Mouse (Mus musculus) spleen, adult 18-20 months (tissue): Measurements from ENCODE around the gene Olfr1173.

ENCODE experiments used
- DNase-seq, 2 experiments: peaks; one replicate each; pipeline ENCODE4 v3.0.0; 2022; ENCODE audit warnings: mixed read lengths in 2 of 2

Olfr1173 gene

GRCm38 (mm10) chr2:88279775-88280174, at the start of gene Olfr1173:
Olfr1173 (minus strand) TSS chr2:88279875.
- no peak for DNase-seq

DNA sequence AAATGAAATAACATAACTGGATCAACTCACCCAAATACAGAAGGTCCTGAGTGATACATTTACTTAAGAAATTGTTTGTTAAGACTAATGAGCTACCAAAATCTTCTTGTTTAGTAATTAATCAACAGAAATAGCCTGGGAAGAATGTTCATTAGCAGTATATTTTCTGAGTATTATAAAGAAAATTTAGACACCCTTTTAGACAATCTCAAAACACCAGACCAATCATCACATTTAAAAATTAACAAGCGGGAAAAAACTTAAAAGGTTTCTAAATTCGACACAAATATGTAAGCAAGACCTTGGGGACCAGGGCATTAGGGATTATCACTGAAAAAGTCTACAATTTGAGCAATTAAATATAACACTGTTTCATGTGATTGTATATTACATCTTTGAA, 47.4 kb upstream of the Olfr1173 start, which contains the start of gene Olfr1175-ps:
Gene Olfr1175-ps (minus strand): TSS at position 101 of the 400 bp plus-strand sequence.
- no peak for DNase-seq

DNA sequence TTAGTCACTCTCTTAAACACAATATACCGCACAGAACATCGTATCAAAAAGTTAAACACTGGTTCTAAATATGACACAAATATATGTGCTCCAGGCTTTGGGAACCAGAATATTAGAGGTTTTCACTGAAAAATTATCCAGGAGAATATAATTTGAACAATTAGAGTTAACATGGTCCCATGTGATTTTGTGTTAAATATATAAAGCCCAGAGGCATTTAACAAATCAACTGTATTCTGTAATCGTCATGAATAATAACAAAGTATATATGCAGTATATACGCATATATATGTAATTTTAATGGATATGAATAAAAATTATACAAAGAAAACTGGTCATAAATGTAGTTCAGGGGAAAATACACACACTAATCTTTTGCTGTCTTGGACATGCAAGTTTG, 35.4 kb upstream of the Olfr1173 start, which contains the start of gene Olfr1174-ps:
Gene Olfr1174-ps (minus strand): TSS at position 101 of the 400 bp plus-strand sequence.
- DNase-seq: no peak

DNA sequence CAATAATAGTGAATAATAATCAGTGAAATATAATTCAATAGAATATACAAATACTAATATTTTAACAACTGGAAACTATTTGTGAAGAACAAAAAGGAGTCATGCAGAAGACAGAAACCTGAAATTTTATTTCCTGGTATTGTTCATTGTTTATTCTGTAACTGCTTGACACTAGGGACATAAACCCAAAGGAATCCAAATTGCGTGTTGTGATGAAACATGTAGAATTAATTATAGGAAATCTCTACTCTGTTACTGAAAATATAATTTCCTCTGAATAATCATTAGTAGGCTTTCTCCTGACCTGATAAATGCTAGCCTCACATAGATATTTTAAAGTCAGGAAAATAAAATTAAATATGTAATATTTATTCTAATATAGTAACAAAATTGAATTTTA, 51.4 kb downstream of the Olfr1173 start, which contains the start of gene Olfr1170:
Gene Olfr1170 (minus strand): TSS at position 101 of the 400 bp plus-strand sequence.
- no peak for DNase-seq
